Mouse (Mus musculus) intestine, postnatal 0 days (tissue): Measurements from ENCODE around the gene A630095N17Rik. TPM values are rescaled to one million over a fixed set of nuclear protein-coding genes. Genes with fewer than 3 reads are reported as not detected.

ENCODE experiments used
- ATAC-seq: fragments of 200-750 bp; cut with Nextera tagmentation; 2 replicates; pipeline ENCODE4 v1.8.0; 2017; ENCODE audit warnings: mild to moderate bottlenecking, moderate TSS enrichment, moderate library complexity
- H3K27ac ChIP-seq: fragments of 300-500 bp; sonication (generic); 2 replicates; pipeline ENCODE4 v1.5.1; 2014; ENCODE audit warnings: mild to moderate bottlenecking, low read depth, low read length, moderate library complexity
- H3K27me3 ChIP-seq: fragments of 300-500 bp; sonication (generic); replicated peaks from 2 replicates; pipeline ENCODE4 v1.6.1; 2014; ENCODE audit warnings: low read length, mixed read lengths; ENCODE audit not compliant: control insufficient read depth, insufficient read depth
- H3K36me3 ChIP-seq: fragments of 300-500 bp; sonication (generic); 2 replicates; pipeline ENCODE4 v1.6.1; 2014; ENCODE audit warnings: mild to moderate bottlenecking, moderate library complexity; ENCODE audit not compliant: control insufficient read depth, insufficient read depth
- H3K4me1 ChIP-seq: fragments of 300-500 bp; sonication (generic); replicated peaks from 2 replicates; pipeline ENCODE4 v1.6.1; 2014; ENCODE audit warnings: antibody characterized with exemption, low read length, mixed read lengths; ENCODE audit not compliant: control insufficient read depth, insufficient read depth
- H3K4me2 ChIP-seq: fragments of 300-500 bp; sonication (generic); replicated peaks from 2 replicates; pipeline ENCODE4 v1.6.1; 2014; ENCODE audit warnings: low read depth, mild to moderate bottlenecking, moderate library complexity
- H3K4me3 ChIP-seq: fragments of 300-500 bp; sonication (generic); 2 replicates; pipeline ENCODE4 v1.5.1; 2014; ENCODE audit warnings: low read depth, low read length
- H3K9ac ChIP-seq: fragments of 300-500 bp; sonication (generic); 2 replicates; pipeline ENCODE4 v1.6.1; 2014; ENCODE audit warnings: mild to moderate bottlenecking, low read depth, low read length
- H3K9me3 ChIP-seq: fragments of 300-500 bp; sonication (generic); 2 replicates; pipeline ENCODE4 v1.6.1; 2016; ENCODE audit warnings: mixed run types; ENCODE audit not compliant: control insufficient read depth
- CTCF ChIP-seq: sonication (generic); IDR thresholded peaks from 2 replicates; pipeline ENCODE4 v1.5.1; 2016; ENCODE audit warnings: low read depth, mild to moderate bottlenecking, control low read depth, antibody characterized with exemption, moderate library complexity
- WGBS: fragments of 180-500 bp; shearing (Covaris S2); extraction: QIAGEN DNeasy Blood & Tissue Kit; methylation state at CpG from one replicate; pipeline ENCODE4 v1.1.7; 2014; 5-methylcytosine and 5-hydroxymethylcytosine counted together
- polyA plus RNA-seq: library from polyadenylated mRNA; unstranded; fragments of >200 nt; fragmentation: Nextera tagmentation; extraction: Ambion mirVana; gene quantifications from 2 replicates; pipeline ENCODE4 v1.2.1, GENCODE M21; 2015

The A630095N17Rik gene
- polyA plus RNA-seq, 1 experiment from 2014 or later: not detected

DNA sequence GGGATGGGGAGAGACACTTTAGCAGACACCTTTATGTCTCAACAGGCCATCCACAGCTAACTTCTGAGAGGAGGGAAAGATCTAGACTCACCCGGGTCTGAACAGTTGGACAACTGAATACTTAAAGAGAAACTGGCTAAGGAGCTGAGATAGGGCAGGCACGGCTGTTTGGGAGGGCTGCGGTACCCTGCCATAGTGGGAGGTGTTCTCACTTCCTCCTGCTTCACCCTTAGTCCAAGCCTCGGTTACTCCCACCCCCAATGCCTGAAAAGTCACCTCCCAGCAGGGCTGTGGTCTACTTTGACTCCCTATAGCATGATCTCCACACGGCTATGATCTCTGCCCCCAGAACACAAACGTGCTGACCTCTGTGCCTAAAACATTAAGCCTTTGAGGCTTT, 8.4 kb downstream of the A630095N17Rik start:
- no peak overlapping the region for H3K4me3 ChIP-seq
- H3K4me1 ChIP-seq: no peaks in the 10 kb centered on the region; the same call in 1 of the 2 replicates
- WGBS: 67% methylated on average over 6 of the region's 6 CpGs
- no peak overlapping the region for H3K4me2 ChIP-seq
- no peaks in the 10 kb centered on the region for H3K9me3 ChIP-seq
- no peaks in the 10 kb centered on the region for H3K36me3 ChIP-seq
- ATAC-seq: no peak
- no peak overlapping the region for H3K27ac ChIP-seq
- H3K9ac ChIP-seq: no peak overlapping the region
- TF ChIP-seq CTCF: no peak
- peaks cover 15% of the 10 kb centered on the region; the same call in 1 of the 2 replicates for H3K27me3 ChIP-seq

DNA sequence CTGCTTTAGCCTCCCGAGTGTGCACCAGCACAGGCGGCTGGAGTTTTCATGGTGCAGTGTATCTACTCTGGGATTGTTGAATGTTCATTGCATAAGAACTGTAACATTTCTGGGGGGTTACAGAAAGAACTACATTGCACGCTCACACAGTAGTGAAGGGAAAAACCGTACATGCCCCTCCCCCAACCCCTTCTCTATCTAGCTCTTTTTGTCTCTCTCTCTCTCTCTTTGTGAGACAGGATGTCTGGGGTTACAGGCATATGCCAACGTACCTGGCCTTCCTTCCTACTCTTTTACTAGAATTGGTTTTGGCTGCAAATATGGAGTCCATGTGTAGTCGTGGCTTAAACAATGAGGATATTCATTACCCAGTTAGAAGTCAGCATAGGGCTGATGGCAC, 9.0 kb downstream of the A630095N17Rik start:
- no peak for ATAC-seq
- Histone ChIP-seq H3K9ac (no peak overlapping the region), H3K36me3 (no peaks in the 10 kb centered on the region), H3K27me3 (peaks cover 15% of the 10 kb centered on the region; the same call in 1 of the 2 replicates), H3K4me3 (no peak overlapping the region), H3K4me1 (no peaks in the 10 kb centered on the region; the same call in 1 of the 2 replicates), H3K27ac (no peak overlapping the region), H3K4me2 (no peak overlapping the region), H3K9me3 (no peaks in the 10 kb centered on the region)
- TF ChIP-seq CTCF: no peak
- WGBS: 77% methylated on average over 6 of the region's 6 CpGs

DNA sequence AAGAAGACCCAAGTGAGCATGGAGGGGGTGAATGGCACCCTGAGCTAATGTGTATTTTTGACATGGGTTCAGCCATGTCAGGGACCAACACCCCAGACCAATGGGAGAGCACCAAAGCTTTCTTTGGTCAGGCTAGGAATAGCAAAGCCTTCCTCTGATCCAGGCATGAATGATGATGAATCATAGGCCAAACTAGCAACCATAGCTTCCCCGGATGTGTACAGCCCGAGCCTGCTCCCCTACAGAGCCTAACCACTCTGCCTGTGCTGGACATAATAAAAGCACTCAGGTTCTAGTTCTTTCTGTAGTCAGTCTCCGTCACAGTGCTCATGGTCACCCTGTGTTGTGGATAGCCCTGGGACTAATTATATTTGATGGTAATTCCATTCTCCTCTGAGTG, 10.4 kb downstream of the A630095N17Rik start:
- Histone ChIP-seq H3K27ac (no peak overlapping the region), H3K4me3 (no peak overlapping the region), H3K4me1 (no peaks in the 10 kb centered on the region; the same call in 1 of the 2 replicates), H3K9me3 (no peaks in the 10 kb centered on the region), H3K36me3 (no peaks in the 10 kb centered on the region), H3K4me2 (no peak overlapping the region), H3K27me3 (peaks cover 15% of the 10 kb centered on the region; the same call in 1 of the 2 replicates), H3K9ac (no peak overlapping the region)
- WGBS: 77% methylated on average over 3 of the region's 3 CpGs
- no peak for TF ChIP-seq CTCF
- no peak for ATAC-seq

DNA sequence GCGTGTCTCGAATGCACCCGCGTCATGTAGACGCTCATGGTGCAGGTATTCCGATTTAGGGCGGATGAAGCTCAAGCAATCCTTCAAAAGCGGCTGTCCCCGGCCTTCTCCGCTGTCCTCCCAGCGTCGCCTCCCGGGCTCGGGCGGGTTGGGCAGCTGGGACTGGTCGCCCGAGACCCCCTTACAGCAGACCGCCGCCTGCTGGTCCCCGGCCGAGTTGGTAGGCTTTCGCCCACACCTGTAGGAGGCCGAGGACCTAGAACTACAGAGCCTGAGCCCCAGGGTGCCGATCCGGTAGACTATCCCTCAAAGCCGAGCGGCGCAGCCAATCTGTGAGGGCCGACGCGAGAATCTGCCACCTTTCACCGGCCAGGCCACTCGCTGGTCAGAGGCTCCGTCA, 12.4 kb downstream of the A630095N17Rik start, which contains the start of gene Tuba4a:
TSS of gene Tuba4a (minus strand) at position 335 of the 400 bp plus-strand sequence.
- Histone ChIP-seq H3K4me2 (peak within 1 kb of the TSS; percentile 100), H3K27ac (peak within 1 kb of the TSS; percentile 23), H3K36me3 (peaks cover 7% of the 10 kb centered on the region; the same call in 1 of the 2 replicates), H3K4me3 (peak within 1 kb of the TSS; percentile 44), H3K27me3 (peaks cover 15% of the 10 kb centered on the region; the same call in 1 of the 2 replicates), H3K9me3 (no peaks in the 10 kb centered on the region), H3K4me1 (no peaks in the 10 kb centered on the region; the same call in none of the 2 replicates), H3K9ac (peak within 1 kb of the TSS; percentile 41)
- 3% methylated on average over 34 of the region's 34 CpGs for WGBS
- ATAC-seq: peak; percentile 38
- peak; percentile 51 for TF ChIP-seq CTCF

DNA sequence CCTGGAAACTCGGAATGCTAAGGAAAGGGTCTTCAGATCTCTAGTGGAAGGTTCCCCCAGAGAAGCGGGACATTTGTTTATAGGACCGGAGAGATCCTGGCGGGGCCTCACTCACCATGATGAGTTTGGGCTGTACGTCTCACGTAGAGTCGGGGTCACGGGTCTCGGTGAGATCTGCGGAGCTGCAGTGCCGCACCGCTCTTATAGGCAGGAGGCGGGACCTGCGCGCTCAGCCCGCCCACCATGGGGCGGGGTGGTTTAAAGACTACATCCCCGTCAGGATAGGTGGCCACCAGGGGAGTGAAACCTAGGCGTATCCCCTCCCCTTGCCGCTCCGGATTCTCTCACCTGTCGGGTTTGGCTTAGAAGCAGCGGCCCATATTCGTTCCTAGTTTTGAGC, 12.8 kb downstream of the A630095N17Rik start:
- Histone ChIP-seq H3K9ac (peak overlapping the region; percentile 41), H3K27me3 (peaks cover 15% of the 10 kb centered on the region; the same call in 1 of the 2 replicates), H3K9me3 (no peaks in the 10 kb centered on the region), H3K27ac (peak overlapping the region; percentile 23), H3K36me3 (peaks cover 11% of the 10 kb centered on the region; the same call in 1 of the 2 replicates), H3K4me3 (peak overlapping the region; percentile 44), H3K4me1 (peaks cover 4% of the 10 kb centered on the region), H3K4me2 (peak overlapping the region; percentile 100)
- under 1% methylated on average over 24 of the region's 24 CpGs for WGBS
- TF ChIP-seq CTCF: no peak
- ATAC-seq: peak; percentile 88

DNA sequence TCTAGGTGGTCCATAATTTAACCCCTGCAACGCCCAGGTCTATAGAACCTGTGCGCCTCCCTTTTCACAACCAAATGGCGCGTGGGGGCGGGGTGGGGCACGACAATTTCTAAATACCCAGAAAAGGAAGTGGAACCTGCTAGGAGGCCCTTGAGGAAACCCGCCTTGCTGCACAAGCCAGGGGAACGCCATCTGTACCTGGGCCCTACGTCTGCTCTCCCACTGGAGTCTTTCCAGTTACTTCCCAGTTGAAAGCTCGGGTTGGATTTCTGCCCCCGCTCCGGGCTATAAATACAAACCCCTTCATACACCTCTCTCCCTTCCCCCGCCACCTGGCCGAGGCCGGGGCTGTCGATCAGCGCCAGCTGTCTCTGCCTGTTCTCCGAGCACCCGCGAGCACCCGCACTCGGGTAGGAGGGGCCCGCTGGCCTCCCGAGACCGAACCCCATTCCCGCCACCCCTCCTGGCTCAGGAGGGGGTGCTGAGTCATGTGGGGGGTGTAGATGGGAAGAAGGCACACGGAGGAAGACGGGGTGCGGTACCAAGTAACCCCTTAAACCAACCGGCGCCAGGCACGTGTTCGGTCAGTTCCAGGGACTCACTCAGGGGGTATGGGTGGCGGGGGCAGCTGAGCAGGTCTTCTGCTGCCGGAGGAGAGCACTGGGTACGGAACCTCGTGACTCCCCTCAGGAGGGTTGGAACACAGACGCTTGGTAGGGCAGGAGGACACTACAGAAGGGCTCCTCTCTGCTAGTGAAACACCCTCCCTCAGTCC, 13.5 kb downstream of the A630095N17Rik start:
- no peak for TF ChIP-seq CTCF
- Histone ChIP-seq H3K9ac (peak overlapping the region; percentile 35), H3K36me3 (peaks cover 18% of the 10 kb centered on the region), H3K4me3 (peak overlapping the region; percentile 44), H3K4me1 (peaks cover 11% of the 10 kb centered on the region), H3K27me3 (peaks cover 15% of the 10 kb centered on the region; the same call in 1 of the 2 replicates), H3K27ac (peak overlapping the region; percentile 23), H3K9me3 (no peaks in the 10 kb centered on the region), H3K4me2 (peak overlapping the region; percentile 100)
- ATAC-seq: peak; percentile 29; the same call in 1 of the 2 replicates
- WGBS: 1% methylated on average over 38 of the region's 38 CpGs
